Mouse (Mus musculus): ENCODE data around the gene Gopc. TPM values are rescaled to one million over a fixed set of nuclear protein-coding genes. Genes with fewer than 3 reads are reported as not detected.

The Gopc gene
- total and polyA plus RNA-seq, 3 experiments: 4.2 to 12.0 (median 11.9) TPM

- Histone ChIP-seq H3K36me3 (ENCODE audit: control insufficient read depth, insufficient read depth, low read length) (no peaks in the 10 kb centered on the region), H3K79me2 (replicated peaks; ENCODE audit: control insufficient read depth, insufficient read depth, low read length) (no peaks in the 10 kb centered on the region), H3K9ac (ENCODE audit: low read depth, low read length) (no peak overlapping the region), H3K27me3 (ENCODE audit: control insufficient read depth, insufficient read depth, low read length) (no peaks in the 10 kb centered on the region), H3K27ac (no peak overlapping the region), H3K4me3 (no peak overlapping the region), H3K4me1 (ENCODE audit: control insufficient read depth, insufficient read depth, low read length) (no peaks in the 10 kb centered on the region)
- TF ChIP-seq POLR2A (IDR thresholded peaks at IDR 0.05; ENCODE audit: insufficient read depth, low read depth, low read length) (no peak), EP300 (IDR thresholded peaks at IDR 0.05; ENCODE audit: insufficient read depth, low read depth, low read length) (no peak), CTCF (IDR thresholded peaks at IDR 0.05) (no peak)
- 59% methylated on average over 2 of the region's 2 CpGs for WGBS
- no peak for DNase-seq
- intact Hi-C loops (cut with DNase I): no loop called here
Measured at GRCm38 (mm10) chr10:52398715-52399114, 16.8 kb upstream of the Gopc start.

GRCm38 (mm10) chr10:52396647-52397046 is 14.7 kb upstream of the Gopc start:
- WGBS: 91% methylated on average over 3 of the region's 3 CpGs
- H3K4me1 ChIP-seq (ENCODE audit: control insufficient read depth, insufficient read depth, low read length): no peaks in the 10 kb centered on the region
- intact Hi-C loops (cut with DNase I): no loop called here
- no peak for DNase-seq
- no peak overlapping the region for H3K4me3 ChIP-seq
- H3K79me2 ChIP-seq (replicated peaks; ENCODE audit: control insufficient read depth, insufficient read depth, low read length): no peaks in the 10 kb centered on the region
- no peak for TF ChIP-seq POLR2A (IDR thresholded peaks at IDR 0.05; ENCODE audit: insufficient read depth, low read depth, low read length)
- TF ChIP-seq EP300 (IDR thresholded peaks at IDR 0.05; ENCODE audit: insufficient read depth, low read depth, low read length): no peak
- TF ChIP-seq CTCF (IDR thresholded peaks at IDR 0.05): no peak
- H3K27ac ChIP-seq: no peak overlapping the region
- no peaks in the 10 kb centered on the region for H3K36me3 ChIP-seq (ENCODE audit: control insufficient read depth, insufficient read depth, low read length)
- no peaks in the 10 kb centered on the region for H3K27me3 ChIP-seq (ENCODE audit: control insufficient read depth, insufficient read depth, low read length)
- H3K9ac ChIP-seq (ENCODE audit: low read depth, low read length): no peak overlapping the region

- peaks cover 7% of the 10 kb centered on the region for H3K4me1 ChIP-seq (ENCODE audit: control insufficient read depth, insufficient read depth, low read length)
- intact Hi-C loops (cut with DNase I): no loop called here
- H3K27ac ChIP-seq: peak overlapping the region; percentile 16; the same call in 1 of the 2 replicates
- no peak for DNase-seq
- no peak overlapping the region for H3K9ac ChIP-seq (ENCODE audit: low read depth, low read length)
- TF ChIP-seq CTCF (IDR thresholded peaks at IDR 0.05): no peak
- no peak for TF ChIP-seq POLR2A (IDR thresholded peaks at IDR 0.05; ENCODE audit: insufficient read depth, low read depth, low read length)
- no peak for TF ChIP-seq EP300 (IDR thresholded peaks at IDR 0.05; ENCODE audit: insufficient read depth, low read depth, low read length)
- peaks cover 2% of the 10 kb centered on the region for H3K36me3 ChIP-seq (ENCODE audit: control insufficient read depth, insufficient read depth, low read length)
- no peaks in the 10 kb centered on the region for H3K27me3 ChIP-seq (ENCODE audit: control insufficient read depth, insufficient read depth, low read length)
- no peaks in the 10 kb centered on the region for H3K79me2 ChIP-seq (replicated peaks; ENCODE audit: control insufficient read depth, insufficient read depth, low read length)
- no peak overlapping the region for H3K4me3 ChIP-seq
- WGBS: 43% methylated on average over 2 of the region's 2 CpGs
Measured at GRCm38 (mm10) chr10:52391208-52391607, 9.3 kb upstream of the Gopc start.

- Histone ChIP-seq H3K36me3 (ENCODE audit: control insufficient read depth, insufficient read depth, low read length) (peaks cover 4% of the 10 kb centered on the region), H3K9ac (ENCODE audit: low read depth, low read length) (no peak overlapping the region), H3K4me3 (peak overlapping the region; percentile 10; the same call in 1 of the 2 replicates), H3K79me2 (replicated peaks; ENCODE audit: control insufficient read depth, insufficient read depth, low read length) (no peaks in the 10 kb centered on the region), H3K27ac (peak overlapping the region; percentile 87), H3K27me3 (ENCODE audit: control insufficient read depth, insufficient read depth, low read length) (no peaks in the 10 kb centered on the region), H3K4me1 (ENCODE audit: control insufficient read depth, insufficient read depth, low read length) (peaks cover 11% of the 10 kb centered on the region)
- whole genome bisulfite sequencing: 48% methylated on average over 3 of the region's 3 CpGs
- intact Hi-C loops (cut with DNase I): loop anchor here (5.0 to 10.0 kb wide), 5 partner anchors 82 to 795 kb away; partner anchors contain the start of gene Fam162b
- peak in 1 of 2 experiments; percentile 23 for DNase-seq
- TF ChIP-seq EP300 (IDR thresholded peaks at IDR 0.05; ENCODE audit: insufficient read depth, low read depth, low read length) (0 out of 2 replicates have a peak, but pooled peaks have one; percentile 9), CTCF (IDR thresholded peaks at IDR 0.05) (no peak), POLR2A (IDR thresholded peaks at IDR 0.05; ENCODE audit: insufficient read depth, low read depth, low read length) (no peak)
Measured at GRCm38 (mm10) chr10:52389438-52389837, 7.5 kb upstream of the Gopc start.

- intact Hi-C loops (cut with DNase I): loop anchor here (5.0 to 10.0 kb wide), 5 partner anchors 82 to 794 kb away; partner anchors contain the start of gene Fam162b
- Histone ChIP-seq H3K9ac (ENCODE audit: low read depth, low read length) (peak within 1 kb of the TSS; percentile 3; the same call in 1 of the 2 replicates), H3K27me3 (ENCODE audit: control insufficient read depth, insufficient read depth, low read length) (no peaks in the 10 kb centered on the region), H3K4me1 (ENCODE audit: control insufficient read depth, insufficient read depth, low read length) (peaks cover 11% of the 10 kb centered on the region), H3K36me3 (ENCODE audit: control insufficient read depth, insufficient read depth, low read length) (peaks cover 4% of the 10 kb centered on the region), H3K79me2 (replicated peaks; ENCODE audit: control insufficient read depth, insufficient read depth, low read length) (no peaks in the 10 kb centered on the region), H3K27ac (peak within 1 kb of the TSS; percentile 87), H3K4me3 (peak within 1 kb of the TSS; percentile 10; the same call in 1 of the 2 replicates)
- peak; percentile 8 to 24 for DNase-seq
- TF ChIP-seq POLR2A (IDR thresholded peaks at IDR 0.05; ENCODE audit: insufficient read depth, low read depth, low read length) (0 out of 2 replicates have a peak, but pooled peaks have one; percentile 23), CTCF (IDR thresholded peaks at IDR 0.05) (peak; percentile 44), EP300 (IDR thresholded peaks at IDR 0.05; ENCODE audit: insufficient read depth, low read depth, low read length) (no peak)
- WGBS: 46% methylated on average over 5 of the region's 5 CpGs
Measured at GRCm38 (mm10) chr10:52388922-52389430, 7.1 kb upstream of the Gopc start, which contains the start of gene Nepn. Nepn (plus strand) TSS chr10:52388972.

GRCm38 (mm10) chr10:52387192-52387591 is 5.3 kb upstream of the Gopc start:
- H3K27me3 ChIP-seq (ENCODE audit: control insufficient read depth, insufficient read depth, low read length): no peaks in the 10 kb centered on the region
- no peak overlapping the region for H3K9ac ChIP-seq (ENCODE audit: low read depth, low read length)
- H3K4me1 ChIP-seq (ENCODE audit: control insufficient read depth, insufficient read depth, low read length): peaks cover 16% of the 10 kb centered on the region
- no peaks in the 10 kb centered on the region for H3K79me2 ChIP-seq (replicated peaks; ENCODE audit: control insufficient read depth, insufficient read depth, low read length)
- H3K36me3 ChIP-seq (ENCODE audit: control insufficient read depth, insufficient read depth, low read length): peaks cover 11% of the 10 kb centered on the region
- TF ChIP-seq POLR2A (IDR thresholded peaks at IDR 0.05; ENCODE audit: insufficient read depth, low read depth, low read length) (no peak), EP300 (IDR thresholded peaks at IDR 0.05; ENCODE audit: insufficient read depth, low read depth, low read length) (no peak), CTCF (IDR thresholded peaks at IDR 0.05) (no peak)
- H3K4me3 ChIP-seq: no peak overlapping the region
- no peak for DNase-seq
- peak overlapping the region; percentile 11; the same call in 1 of the 2 replicates for H3K27ac ChIP-seq
- WGBS: 76% methylated on average over 4 of the region's 4 CpGs
- intact Hi-C loops (cut with DNase I): loop anchor here (5.0 to 10.0 kb wide), 5 partner anchors 80 to 792 kb away; partner anchors contain the start of gene Fam162b
